Mouse (Mus musculus) forebrain, embryonic 11.5 days (tissue): ENCODE measurements around the gene Cela2a. TPM values are rescaled to one million over a fixed set of nuclear protein-coding genes. Genes with fewer than 3 reads are reported as not detected.
"Not testable (repeated sequence)": the region's sequence is repeated elsewhere in the genome, so short reads cannot be mapped to it uniquely, and the experiment has no call there.

Source experiments
- ATAC-seq: fragments of 200-750 bp; cut with Nextera tagmentation; replicated peaks from 2 replicates; pipeline ENCODE4 v1.8.0; 2017; ENCODE audit warnings: moderate TSS enrichment; ENCODE audit not compliant: low FRiP score
- DNase-seq: peaks from one replicate; pipeline ENCODE4 v3.0.0-alpha.2; 2017; ENCODE audit warnings: low spot score
- H3K27ac ChIP-seq: fragments of 300-500 bp; sonication (generic); 2 replicates; pipeline ENCODE4 v1.5.1; 2014; ENCODE audit warnings: low read depth, low read length
- H3K27me3 ChIP-seq: fragments of 300-500 bp; sonication (generic); 2 replicates; pipeline ENCODE4 v1.6.1; 2014; ENCODE audit warnings: mild to moderate bottlenecking, low read length, mixed read lengths; ENCODE audit not compliant: control insufficient read depth, insufficient read depth
- H3K36me3 ChIP-seq: fragments of 300-500 bp; sonication (generic); 2 replicates; pipeline ENCODE4 v1.6.1; 2014; ENCODE audit warnings: mild to moderate bottlenecking, low read length, moderate library complexity, mixed read lengths; ENCODE audit not compliant: control insufficient read depth, insufficient read depth
- H3K4me1 ChIP-seq: fragments of 300-500 bp; sonication (generic); replicated peaks from 2 replicates; pipeline ENCODE4 v1.6.1; 2014; ENCODE audit warnings: low read length, mixed read lengths; ENCODE audit not compliant: control insufficient read depth, insufficient read depth
- H3K4me2 ChIP-seq: fragments of 300-500 bp; sonication (generic); 2 replicates; pipeline ENCODE4 v1.6.1; 2014; ENCODE audit warnings: low read depth, mild to moderate bottlenecking, low read length, moderate library complexity, mixed read lengths; ENCODE audit not compliant: severe bottlenecking
- H3K4me3 ChIP-seq: fragments of 300-500 bp; sonication (generic); 2 replicates; pipeline ENCODE4 v1.5.1; 2014; ENCODE audit warnings: low read depth, low read length
- H3K9ac ChIP-seq: fragments of 300-500 bp; sonication (generic); 2 replicates; pipeline ENCODE4 v1.6.1; 2014; ENCODE audit warnings: low read length
- H3K9me3 ChIP-seq: fragments of 300-500 bp; sonication (generic); 2 replicates; pipeline ENCODE4 v1.6.1; 2016; ENCODE audit warnings: low read length, mixed read lengths; ENCODE audit not compliant: control insufficient read depth
- WGBS: fragments of 180-500 bp; shearing (Covaris S2); extraction: QIAGEN DNeasy Blood & Tissue Kit; methylation state at CpG from one replicate; pipeline ENCODE4 v1.1.7; 2014; 5-methylcytosine and 5-hydroxymethylcytosine counted together
- polyA plus RNA-seq: library from polyadenylated mRNA; unstranded; fragments of >200 nt; fragmentation: Nextera tagmentation; extraction: Ambion mirVana; gene quantifications from 2 replicates; pipeline ENCODE4 v1.2.1, GENCODE M21; 2014

Gene Cela2a
- polyA plus RNA-seq, 1 experiment from 2014 or later = not detected

- Histone ChIP-seq H3K4me1 (no peaks in the 10 kb centered on the region), H3K9ac (no peak overlapping the region), H3K27ac (no peak overlapping the region), H3K4me2 (no peak overlapping the region), H3K4me3 (no peak overlapping the region), H3K36me3 (no peaks in the 10 kb centered on the region; the same call in 1 of the 2 replicates), H3K9me3 (no peaks in the 10 kb centered on the region), H3K27me3 (no peaks in the 10 kb centered on the region)
- no peak for DNase-seq
- ATAC-seq = no peak
- 94% methylated on average over 8 of the region's 8 CpGs for WGBS
Measured at GRCm38 (mm10) chr4:141781201-141781985, 44.6 kb downstream of the Cela2a start.

- Histone ChIP-seq H3K36me3 (no peaks in the 10 kb centered on the region; the same call in 1 of the 2 replicates), H3K27ac (no peak overlapping the region), H3K27me3 (no peaks in the 10 kb centered on the region), H3K9me3 (no peaks in the 10 kb centered on the region), H3K9ac (no peak overlapping the region), H3K4me2 (no peak overlapping the region), H3K4me1 (no peaks in the 10 kb centered on the region), H3K4me3 (no peak overlapping the region)
- ATAC-seq (no peak), DNase-seq (no peak)
- WGBS = 93% methylated on average over 8 of the region's 8 CpGs
Measured at GRCm38 (mm10) chr4:141779828-141780227, 46.1 kb downstream of the Cela2a start.

- WGBS = 78% methylated on average over 4 of the region's 4 CpGs
- H3K36me3 ChIP-seq = not testable (repeated sequence)
Measured at GRCm38 (mm10) chr4:141773019-141773418, 52.9 kb downstream of the Cela2a start.

GRCm38 (mm10) chr4:141771823-141772222 lies 54.1 kb downstream of the Cela2a start:
- Histone ChIP-seq H3K9me3 (no peaks in the 10 kb centered on the region), H3K27ac (no peak overlapping the region), H3K36me3 (no peaks in the 10 kb centered on the region; the same call in 1 of the 2 replicates), H3K9ac (no peak overlapping the region), H3K27me3 (no peaks in the 10 kb centered on the region), H3K4me2 (no peak overlapping the region), H3K4me3 (no peak overlapping the region), H3K4me1 (no peaks in the 10 kb centered on the region)
- WGBS = 93% methylated on average over 8 of the region's 8 CpGs
- ATAC-seq (no peak), DNase-seq (no peak)

More at GRCm38 (mm10) chr4:141773019-141773418, 52.9 kb downstream of the Cela2a start:
- not testable (repeated sequence) for H3K27me3 ChIP-seq, DNase-seq, ATAC-seq, H3K9me3 ChIP-seq, H3K27ac ChIP-seq, H3K4me1 ChIP-seq, H3K4me2 ChIP-seq, H3K4me3 ChIP-seq, H3K9ac ChIP-seq

GRCm38 (mm10) chr4:141769501-141770160 lies 56.3 kb downstream of the Cela2a start:
- 93% methylated on average over 8 of the region's 8 CpGs for WGBS
- H3K4me3 ChIP-seq = no peak overlapping the region
- DNase-seq (no peak), ATAC-seq (no peak)
- no peak overlapping the region for H3K27ac ChIP-seq
- H3K9me3 ChIP-seq = no peaks in the 10 kb centered on the region
- H3K36me3 ChIP-seq = no peaks in the 10 kb centered on the region; the same call in 1 of the 2 replicates
- no peak overlapping the region for H3K9ac ChIP-seq
- H3K4me2 ChIP-seq = no peak overlapping the region
- no peaks in the 10 kb centered on the region for H3K27me3 ChIP-seq
- H3K4me1 ChIP-seq = no peaks in the 10 kb centered on the region

GRCm38 (mm10) chr4:141767353-141768036 lies 58.5 kb downstream of the Cela2a start:
- Histone ChIP-seq H3K4me1 (no peaks in the 10 kb centered on the region), H3K4me3 (no peak overlapping the region), H3K9ac (no peak overlapping the region), H3K27ac (no peak overlapping the region), H3K27me3 (no peaks in the 10 kb centered on the region), H3K9me3 (no peaks in the 10 kb centered on the region), H3K36me3 (peaks cover 3% of the 10 kb centered on the region; the same call in 1 of the 2 replicates), H3K4me2 (no peak overlapping the region)
- DNase-seq (no peak), ATAC-seq (no peak)
- 83% methylated on average over 19 of the region's 19 CpGs for WGBS

GRCm38 (mm10) chr4:141766668-141767352 lies 59.1 kb downstream of the Cela2a start:
- ATAC-seq = no peak
- WGBS = 87% methylated on average over 19 of the region's 19 CpGs
- peaks cover 3% of the 10 kb centered on the region; the same call in 1 of the 2 replicates for H3K36me3 ChIP-seq

GRCm38 (mm10) chr4:141766316-141766667 lies 59.7 kb downstream of the Cela2a start:
- no peak overlapping the region for H3K9ac ChIP-seq
- no peaks in the 10 kb centered on the region for H3K4me1 ChIP-seq
- no peak overlapping the region for H3K27ac ChIP-seq
- ATAC-seq (no peak), DNase-seq (no peak)
- 96% methylated on average over 8 of the region's 8 CpGs for WGBS
- no peak overlapping the region for H3K4me3 ChIP-seq
- no peaks in the 10 kb centered on the region for H3K27me3 ChIP-seq
- H3K9me3 ChIP-seq = no peaks in the 10 kb centered on the region
- H3K36me3 ChIP-seq = peaks cover 3% of the 10 kb centered on the region; the same call in 1 of the 2 replicates
- no peak overlapping the region for H3K4me2 ChIP-seq

More at GRCm38 (mm10) chr4:141766668-141767352, 59.1 kb downstream of the Cela2a start:
- Histone ChIP-seq H3K27me3 (no peaks in the 10 kb centered on the region), H3K27ac (no peak overlapping the region), H3K9me3 (no peaks in the 10 kb centered on the region), H3K4me1 (no peaks in the 10 kb centered on the region), H3K4me3 (no peak overlapping the region), H3K9ac (no peak overlapping the region), H3K4me2 (no peak overlapping the region)
- no peak for DNase-seq
